Mouse (Mus musculus): ENCODE data around the gene Unc13b.

DNA sequence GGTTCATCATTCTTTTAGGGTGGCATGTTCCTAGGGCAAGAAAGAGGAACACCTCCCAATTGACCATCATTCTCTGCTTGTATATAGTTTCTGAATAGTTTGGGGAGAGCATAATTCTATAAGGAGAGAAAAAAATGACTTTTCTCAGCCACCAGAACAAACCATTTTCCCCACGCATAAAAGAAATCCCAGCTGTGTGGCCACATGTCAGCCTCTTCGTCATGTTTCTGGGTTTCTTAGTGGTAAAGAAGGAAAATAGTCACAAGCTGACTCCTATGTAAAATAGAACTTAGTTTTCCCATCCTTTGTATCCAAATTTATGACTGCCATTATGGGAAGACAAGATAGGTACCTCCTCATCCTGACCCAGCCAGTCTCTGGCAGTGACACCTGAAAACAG, 146.2 kb downstream of the Unc13b start:
- no peak for TF ChIP-seq POLR2A (IDR thresholded peaks at IDR 0.05; ENCODE audit: control insufficient read depth, low read depth, low read length)
- no peak for TF ChIP-seq CTCF (IDR thresholded peaks at IDR 0.05; ENCODE audit: control insufficient read depth, insufficient read depth, insufficient replicate concordance, low read depth, low read length)

Measured in testis, adult 2 months (tissue).